Mouse (Mus musculus) large intestine, adult 2 months (tissue): ENCODE measurements around the gene Grwd1. TPM values are rescaled to one million over a fixed set of nuclear protein-coding genes. Genes with fewer than 3 reads are reported as not detected.

Source experiments
- DNase-seq: peaks from one replicate; pipeline ENCODE4 v3.0.0-alpha.2; 2012; ENCODE audit warnings: low read depth, low spot score
- WGBS: fragments of 180-500 bp; shearing (Covaris S2); methylation state at CpG from one replicate; pipeline ENCODE4 v1.1.7; 2018; 5-methylcytosine and 5-hydroxymethylcytosine counted together
- polyA plus RNA-seq: library from polyadenylated mRNA; depleted of rRNA; stranded (reverse); fragments of >200 nt; gene quantifications from 2 replicates; pipeline ENCODE4 v1.2.3, GENCODE M21; 2012

The Grwd1 gene
- polyA plus RNA-seq, 1 experiment, result 17.8 TPM

DNA sequence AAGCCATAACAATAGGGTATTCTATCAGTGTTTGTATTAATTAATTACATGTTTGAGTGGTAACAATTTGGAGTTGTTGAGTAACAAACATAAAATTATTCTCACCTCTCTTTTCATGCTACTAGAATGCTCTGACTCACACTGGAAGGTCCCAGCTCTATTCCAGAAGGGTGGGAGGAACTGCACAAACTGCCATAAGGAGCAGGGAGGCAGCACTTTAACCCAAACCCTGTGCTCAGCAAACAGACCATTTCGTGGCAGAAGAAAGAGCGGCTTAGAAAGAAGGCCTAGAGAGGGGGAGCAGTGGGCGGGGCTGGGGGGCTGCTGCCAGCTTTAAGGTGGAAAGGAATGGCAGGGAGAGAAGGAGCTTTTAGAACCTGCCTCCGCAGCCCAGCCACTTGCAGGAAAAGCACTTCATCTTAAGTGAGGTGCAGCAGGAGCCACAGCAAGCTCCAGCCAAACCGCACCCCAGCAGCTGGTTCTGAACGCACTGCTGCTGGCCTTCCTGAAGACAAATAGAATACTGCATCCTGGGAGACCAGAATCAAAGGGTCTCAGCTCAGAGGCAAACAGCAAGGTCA, 17.8 kb upstream of the Grwd1 start:
- DNase-seq, result no peak
- 22% methylated on average over 6 of the region's 6 CpGs for WGBS

DNA sequence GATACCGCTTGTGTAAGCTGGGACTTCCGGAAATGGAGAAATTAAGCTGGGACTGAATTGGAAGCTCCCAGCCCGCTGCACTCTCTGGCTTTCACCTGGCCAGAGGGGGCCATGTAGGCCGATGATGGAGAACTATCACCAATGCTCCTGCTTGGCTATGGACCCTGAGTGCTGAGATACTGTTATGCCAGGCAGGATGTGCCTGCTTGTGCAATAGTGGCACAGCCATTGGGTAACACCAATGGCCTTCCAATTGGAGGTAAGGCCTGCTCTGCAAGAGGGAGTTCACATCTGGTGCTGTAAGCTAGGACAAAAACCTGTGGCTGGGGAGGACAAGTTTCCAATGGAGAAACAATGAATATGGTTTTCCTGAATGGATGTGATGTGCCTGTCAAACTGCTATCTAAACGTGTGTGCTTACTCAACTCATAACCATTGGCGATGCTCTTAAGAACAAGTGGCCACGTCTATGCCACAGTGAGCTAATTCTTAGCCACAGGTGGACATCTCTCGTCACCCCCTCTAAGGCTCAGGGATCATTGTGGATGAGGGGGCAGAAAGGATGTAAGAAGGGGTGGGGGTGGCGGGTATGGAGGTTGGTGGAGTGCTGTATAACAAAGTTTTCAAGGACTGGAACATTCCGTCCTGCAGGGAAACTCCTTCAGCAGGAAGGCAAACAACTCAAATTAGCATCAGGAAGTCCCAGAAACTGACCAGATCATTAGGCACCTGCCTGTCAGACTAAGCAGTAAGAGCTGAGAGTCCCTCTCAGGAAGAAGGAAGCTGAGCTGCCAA, 12.4 kb upstream of the Grwd1 start:
- DNase-seq, result no peak
- 86% methylated on average over 10 of the region's 10 CpGs for WGBS

DNA sequence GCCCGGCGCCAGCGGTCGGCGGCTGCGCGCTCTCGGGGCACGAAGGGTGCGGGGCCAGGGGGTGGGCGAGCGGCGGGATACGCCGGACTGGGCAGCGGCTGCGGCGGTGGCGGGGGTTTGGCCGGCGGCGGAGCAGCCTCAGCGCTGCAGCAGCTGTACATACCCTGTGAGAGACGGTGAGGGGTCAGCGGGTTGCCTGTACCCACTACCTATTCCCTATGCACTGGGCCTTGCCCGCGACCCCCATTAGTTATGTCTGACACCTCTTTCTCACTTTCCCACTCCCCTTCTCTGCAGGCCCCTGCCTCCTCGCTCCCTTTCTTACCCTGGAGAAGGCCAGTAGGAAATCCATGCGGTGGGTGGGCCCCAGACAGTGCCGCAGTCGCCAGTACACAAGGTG, 3.2 kb upstream of the Grwd1 start:
- 11% methylated on average over 31 of the region's 31 CpGs for WGBS
- no peak for DNase-seq

DNA sequence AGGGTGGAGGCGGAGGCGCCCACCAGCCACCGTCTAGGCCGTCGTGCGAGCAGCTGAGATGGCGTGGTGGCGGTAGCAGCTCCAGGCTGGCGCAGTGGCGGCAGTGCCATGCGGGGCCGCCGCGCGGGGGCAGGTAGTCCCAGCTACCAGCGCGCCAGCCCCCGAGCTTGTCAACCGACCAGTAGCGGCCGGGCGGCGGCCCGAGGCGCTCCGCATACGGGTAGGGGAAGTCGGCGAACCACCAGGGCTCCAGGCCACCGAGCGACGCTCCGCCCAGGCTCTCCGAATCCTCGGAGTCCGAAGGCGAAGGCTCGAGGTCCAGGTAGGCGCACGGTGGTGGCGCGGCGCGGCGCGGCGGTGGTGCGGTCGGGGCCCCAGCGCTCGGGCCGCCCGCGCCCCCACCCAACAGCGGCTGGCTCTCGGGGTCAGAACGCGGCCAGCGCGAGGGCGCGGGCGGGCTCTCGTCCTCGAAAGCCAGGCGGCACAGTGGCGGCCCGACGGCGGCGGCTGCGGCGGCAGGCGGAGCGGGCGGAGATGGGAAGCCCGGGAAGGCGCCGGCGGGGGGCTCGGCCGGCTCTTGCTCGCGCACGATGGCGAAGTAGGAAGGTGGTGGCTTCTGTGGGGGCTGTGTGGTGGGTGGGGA, 2.5 kb upstream of the Grwd1 start:
- under 1% methylated on average over 82 of the region's 86 CpGs for WGBS
- DNase-seq, result no peak

DNA sequence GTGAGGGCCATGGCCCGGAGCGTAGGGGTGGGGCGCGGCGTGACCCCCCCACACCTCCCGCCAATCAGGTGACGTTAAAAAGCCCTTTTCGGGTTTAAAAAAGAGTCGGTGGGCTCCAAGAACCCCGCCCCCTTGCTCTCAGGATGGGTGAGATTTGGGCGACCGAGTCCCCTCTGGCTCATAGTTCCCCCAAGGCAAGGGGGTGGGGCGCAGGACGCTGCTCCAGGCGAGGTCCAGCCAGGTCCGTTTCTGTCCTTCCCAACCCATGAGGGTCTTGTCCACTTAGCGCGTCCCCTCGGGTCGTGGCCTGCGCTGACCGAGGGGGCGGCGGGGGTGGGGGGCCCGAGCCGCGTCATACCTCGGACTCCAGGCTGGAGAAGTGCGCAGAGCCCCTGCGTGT, 1.7 kb upstream of the Grwd1 start:
- DNase-seq, result no peak
- 14% methylated on average over 30 of the region's 30 CpGs for WGBS

DNA sequence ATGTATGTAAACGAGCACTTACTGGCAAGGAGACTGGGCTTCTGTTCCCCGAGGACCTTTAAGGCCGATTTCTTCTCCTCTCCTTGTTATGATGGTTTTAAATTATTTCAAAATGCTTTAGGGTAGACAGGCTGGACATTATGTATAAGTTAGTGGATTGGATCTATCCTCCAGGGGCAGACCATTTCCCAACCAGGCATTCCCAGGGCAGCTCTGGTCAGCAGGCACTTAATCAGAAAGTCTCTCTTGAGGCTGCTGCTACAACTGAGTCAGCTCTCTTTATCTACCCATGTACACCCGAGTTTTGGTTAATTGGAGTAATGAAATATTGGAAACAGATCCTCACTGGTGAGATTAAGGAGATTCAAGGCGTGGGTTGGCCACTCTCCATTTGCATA, 383 bp upstream of the Grwd1 start:
- DNase-seq, result no peak
- 24% methylated on average over 5 of the region's 5 CpGs for WGBS

DNA sequence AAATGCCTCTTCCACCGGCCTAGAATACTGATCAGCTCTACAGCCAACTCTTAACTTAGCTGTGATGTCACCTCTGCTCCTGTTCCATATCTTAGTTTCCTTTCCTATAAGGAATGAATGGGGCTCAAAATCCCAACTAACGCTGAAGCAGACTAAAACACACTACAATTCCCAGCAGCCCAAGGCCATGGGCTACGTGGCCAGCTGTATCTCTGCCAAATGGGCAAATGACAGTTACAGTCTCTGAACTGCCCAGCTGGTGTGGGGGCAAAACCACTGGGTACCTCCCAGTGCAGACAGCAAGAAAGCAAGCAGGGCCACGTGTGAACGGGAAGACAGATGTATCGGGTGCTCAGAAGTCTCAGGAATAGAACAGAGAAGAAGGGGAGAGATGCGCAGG, 4.1 kb downstream of the Grwd1 start:
- 88% methylated on average over 7 of the region's 7 CpGs for WGBS
- no peak for DNase-seq

DNA sequence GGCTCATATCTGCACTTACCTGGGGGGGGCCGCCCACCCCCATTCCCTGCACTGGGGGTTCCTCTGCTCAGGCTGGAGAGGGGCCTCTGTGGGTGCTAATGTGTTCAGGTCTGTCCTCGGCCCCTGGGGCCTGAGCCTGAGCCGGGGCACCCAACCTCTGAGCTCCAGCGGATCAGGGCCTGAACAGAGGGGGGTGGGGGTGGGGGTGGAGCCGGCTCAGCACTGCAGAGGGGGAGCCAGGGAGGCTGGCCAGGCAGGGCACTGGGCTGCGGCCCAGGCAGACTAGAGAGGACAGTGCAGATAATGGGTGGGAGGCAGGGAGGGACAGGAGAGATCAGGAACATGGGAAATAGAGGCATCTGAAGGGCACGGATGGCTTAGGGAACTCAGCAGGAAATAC, 6.1 kb downstream of the Grwd1 start, which contains the start of gene Kcnj14:
TSS of gene Kcnj14 (minus strand) at position 185 of the 400 bp plus-strand sequence.
- WGBS, result 77% methylated on average over 7 of the region's 7 CpGs
- DNase-seq, result no peak

DNA sequence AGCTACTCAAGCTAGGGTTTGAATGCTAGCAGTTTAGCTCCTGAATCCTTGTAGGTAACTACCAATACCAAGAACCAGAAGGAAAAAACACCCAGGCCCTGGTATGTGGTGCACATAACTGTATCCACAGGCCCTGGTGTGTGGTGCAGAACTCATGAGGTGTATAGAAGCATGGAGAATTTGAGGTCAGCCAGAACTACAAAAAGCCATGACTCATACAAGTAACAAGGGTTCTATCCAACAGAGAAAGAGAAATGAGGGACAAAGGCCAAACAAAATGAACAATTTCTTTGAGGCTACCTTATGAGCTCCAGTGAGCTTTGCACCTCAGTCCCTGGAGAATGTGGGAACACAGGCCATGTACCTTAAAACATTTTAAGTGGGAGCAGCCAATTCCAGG, 9.8 kb downstream of the Grwd1 start:
- DNase-seq, result no peak

DNA sequence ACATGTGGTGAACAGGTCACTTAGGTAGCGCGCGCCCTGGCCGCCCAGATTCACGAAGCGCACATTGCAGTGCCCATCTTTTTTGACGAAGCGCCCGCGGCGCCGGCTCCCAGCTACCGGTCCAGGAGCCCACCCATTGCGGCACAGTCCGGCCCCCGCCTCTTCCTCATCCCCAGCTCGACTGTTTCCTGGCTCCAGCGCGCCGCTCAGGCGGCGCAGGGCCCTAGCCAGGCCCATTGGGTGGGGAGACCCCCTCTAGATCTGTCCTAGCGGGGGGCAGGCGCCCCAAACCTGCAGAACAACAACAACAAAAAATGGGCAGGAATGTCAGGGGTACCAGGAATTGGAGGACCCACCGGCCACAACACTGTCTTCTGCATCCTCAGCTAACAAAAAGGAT, 10.9 kb downstream of the Grwd1 start:
- 29% methylated on average over 25 of the region's 25 CpGs for WGBS
- no peak for DNase-seq

DNA sequence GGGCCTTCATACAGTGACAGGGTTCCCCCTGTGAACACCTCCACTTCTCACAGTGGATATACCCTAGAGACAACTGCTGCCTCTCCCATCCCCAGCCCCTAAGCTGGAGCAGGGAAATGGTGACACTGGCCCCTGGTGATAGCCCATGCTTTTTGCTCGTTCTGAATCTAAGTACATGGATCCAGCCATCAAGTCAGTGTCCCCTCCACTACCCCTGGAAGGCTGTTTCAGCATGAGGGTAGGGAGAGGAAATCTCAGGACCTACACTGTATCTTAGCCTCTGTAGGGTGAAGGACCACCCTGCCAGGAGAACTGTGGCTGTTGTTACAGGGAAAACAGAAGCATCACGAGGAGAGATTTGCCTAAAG, 14.8 kb downstream of the Grwd1 start:
- no peak for DNase-seq
- 63% methylated on average over 2 of the region's 2 CpGs for WGBS

DNA sequence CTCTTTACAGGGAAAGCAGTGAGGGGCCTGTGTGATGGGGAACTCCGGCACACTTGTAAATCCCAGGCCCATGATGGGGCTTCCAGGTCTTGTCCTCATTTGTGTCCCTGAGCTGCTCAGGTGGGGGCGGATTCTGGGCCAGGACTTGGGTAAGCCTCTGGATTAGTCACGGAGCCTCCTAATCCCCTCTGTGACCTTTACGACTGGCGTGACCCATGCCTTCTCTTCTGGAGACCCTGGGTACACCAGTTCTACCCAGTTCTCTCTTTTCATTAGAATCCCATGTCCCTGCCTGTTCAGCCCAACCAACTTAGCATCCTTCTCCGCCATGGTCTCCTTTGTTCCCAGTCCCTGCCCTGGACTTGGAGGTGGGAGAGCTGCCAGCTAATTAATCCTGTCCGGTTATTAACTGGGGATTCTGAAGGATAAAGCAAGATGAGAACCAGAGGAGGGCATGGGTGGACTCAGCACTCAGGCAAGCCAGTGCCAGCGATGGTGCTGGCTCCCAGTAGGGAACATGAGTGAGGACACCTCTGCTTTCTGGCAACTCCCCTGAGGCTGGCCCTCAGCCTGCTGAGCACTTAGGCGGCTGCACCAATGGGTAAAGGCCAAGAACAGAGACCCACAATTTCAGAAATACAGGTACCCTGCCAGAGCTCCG, 15.3 kb downstream of the Grwd1 start:
- DNase-seq, result no peak
- WGBS, result 78% methylated on average over 10 of the region's 10 CpGs

DNA sequence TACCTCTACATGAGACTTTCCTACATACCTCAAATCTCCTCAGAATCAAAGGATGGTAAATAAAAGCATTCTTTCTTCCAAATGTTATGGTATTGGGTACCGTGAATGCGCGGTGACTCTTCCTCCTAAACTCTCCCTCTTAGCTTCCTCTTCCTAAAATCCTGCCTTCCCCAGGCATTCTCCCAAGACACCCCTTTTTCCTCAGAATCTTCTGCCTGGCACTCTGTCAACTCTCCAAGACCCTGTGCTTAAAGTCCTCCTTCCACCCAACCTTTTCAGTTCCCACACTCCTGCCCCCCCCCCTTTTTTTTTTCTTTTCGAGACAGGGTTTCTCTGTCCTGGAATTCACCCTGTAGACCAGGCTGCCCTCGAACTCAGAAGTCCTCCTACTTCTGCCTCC, 15.9 kb downstream of the Grwd1 start:
- no peak for DNase-seq
- 4% methylated on average over 5 of the region's 5 CpGs for WGBS

DNA sequence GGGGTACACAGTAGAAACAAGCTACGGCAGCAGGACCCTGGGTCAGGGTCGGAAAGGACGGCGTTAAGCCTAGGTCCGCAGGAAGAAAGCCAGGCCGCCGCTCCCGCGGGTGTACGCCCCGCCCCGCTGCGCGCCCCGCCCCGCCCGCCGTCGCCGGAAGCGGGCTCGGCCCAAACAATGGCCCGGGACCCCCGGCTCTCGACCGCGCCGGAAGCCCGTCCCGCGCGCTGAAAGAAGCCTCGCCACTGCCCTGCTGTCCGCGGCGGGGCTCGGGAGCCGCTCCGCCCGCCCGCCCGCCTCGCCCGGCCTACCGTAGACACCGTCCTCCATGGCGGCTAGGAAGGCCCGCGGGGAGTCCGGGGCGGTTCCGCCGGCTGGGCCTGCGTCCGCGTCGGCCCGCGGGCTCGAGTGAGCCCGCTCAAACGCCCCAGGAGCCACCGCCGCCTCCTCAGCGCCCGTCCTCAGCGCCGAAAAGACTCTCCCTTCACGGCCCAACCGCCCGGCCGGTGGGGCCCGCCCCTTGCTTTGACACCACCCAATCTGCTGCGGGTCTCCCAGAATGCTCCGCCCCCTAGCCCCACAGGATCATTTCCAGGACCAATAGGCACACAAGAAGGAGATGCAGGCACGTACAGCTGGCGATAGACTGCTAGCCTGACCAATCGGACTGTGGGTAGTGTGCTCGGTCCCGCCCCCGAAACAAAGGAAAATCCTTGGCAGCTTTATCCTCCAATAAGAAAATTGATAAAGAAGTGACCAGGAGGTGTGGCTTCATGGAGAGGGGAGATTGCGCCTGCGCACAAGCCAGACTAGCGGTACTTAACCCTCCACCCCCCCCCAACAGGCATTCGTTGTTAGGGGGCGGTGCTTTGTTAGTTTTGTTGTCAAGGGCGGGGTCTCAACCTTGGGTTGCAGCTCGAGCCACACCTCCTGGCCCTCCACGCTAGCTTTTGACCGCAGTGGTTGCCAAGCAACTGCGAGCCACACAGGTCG, 16.7 kb downstream of the Grwd1 start, which contains the start of gene Cyth2:
TSS of gene Cyth2 (minus strand) at position 795 of the 993 bp plus-strand sequence.
- under 1% methylated on average over 92 of the region's 92 CpGs for WGBS
- peak; percentile 99 for DNase-seq

DNA sequence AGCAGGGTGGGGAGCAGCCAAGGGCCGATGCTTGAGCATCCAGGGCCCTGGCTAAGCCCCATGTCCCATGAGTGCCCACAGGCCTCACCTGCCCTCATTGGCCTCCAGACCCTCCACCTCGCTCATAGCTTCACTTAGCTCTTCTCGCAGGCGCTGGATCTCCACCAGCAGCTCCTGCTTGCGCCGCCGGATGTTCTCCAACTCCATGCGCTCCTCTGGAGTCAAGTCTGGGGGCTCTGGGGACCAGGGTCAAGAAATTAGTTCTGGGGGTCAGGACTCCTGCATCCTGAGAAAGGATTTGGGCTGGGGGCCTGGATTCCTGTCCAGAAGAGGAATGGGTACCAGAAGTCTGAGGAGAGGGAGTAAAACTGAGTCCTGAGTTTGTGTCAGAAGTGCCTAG, 17.8 kb downstream of the Grwd1 start:
- 88% methylated on average over 8 of the region's 8 CpGs for WGBS
- DNase-seq, result no peak

DNA sequence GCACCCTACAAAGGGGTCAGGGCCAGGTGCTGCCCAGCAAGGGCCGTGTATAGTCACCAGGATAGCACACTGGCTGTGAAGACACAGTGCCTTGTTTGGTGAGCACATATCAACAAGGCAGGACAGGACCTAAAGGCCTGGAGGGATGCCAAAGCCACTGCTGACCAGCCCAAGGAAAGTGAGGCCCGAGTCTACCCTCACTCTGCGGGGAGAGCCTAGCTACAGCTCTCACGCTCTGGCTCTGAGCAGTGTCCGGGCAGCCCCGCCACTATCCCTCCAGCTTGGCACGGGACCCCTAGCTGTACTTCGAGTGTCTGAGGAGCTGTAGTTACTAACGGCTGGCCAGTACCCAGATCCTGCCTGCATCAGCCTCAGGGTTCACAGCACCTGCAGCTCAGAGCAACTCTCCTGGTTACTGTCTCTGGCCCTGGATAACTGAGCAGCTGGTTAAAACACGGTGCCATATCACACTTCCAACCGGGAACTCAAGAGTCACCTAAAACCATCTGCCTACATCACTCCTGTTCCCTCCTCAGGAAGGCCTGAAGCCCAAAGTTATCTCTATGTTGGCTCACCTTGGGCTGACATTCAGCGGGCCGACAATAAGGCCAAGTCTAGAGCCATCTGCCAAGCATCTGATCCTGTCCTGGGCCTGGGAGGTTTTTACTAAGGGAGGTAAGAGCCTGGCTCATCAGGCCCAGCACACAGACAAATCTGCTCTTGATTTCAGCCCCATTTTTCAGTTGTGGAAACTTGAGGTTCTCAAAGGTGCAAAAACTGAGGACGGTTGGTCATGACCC, 21.3 kb downstream of the Grwd1 start:
- WGBS, result 84% methylated on average over 14 of the region's 14 CpGs

DNA sequence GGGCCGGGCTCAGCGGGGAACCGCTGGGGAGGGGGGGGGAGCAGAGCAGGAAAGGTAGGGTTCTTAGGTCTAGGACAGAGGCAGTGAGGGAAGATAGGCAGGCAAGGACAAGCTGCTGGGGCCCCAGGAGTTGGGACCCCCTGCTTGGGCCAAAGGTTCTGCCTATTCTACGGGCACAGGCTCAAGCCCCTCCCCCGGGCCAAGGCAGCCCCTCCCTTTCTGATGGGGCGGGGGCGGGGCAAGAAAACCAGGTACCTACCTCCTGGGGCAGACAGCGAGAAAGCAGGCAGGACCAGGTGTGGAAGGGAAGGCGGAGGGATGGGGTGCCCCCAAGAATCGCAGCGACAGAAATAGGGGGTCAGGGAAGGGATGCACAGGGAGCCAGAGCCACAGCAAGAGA, 22.3 kb downstream of the Grwd1 start:
- 61% methylated on average over 11 of the region's 11 CpGs for WGBS
- no peak for DNase-seq

More for the DNA sequence above, 21.3 kb downstream of the Grwd1 start:
- DNase-seq, result no peak

DNA sequence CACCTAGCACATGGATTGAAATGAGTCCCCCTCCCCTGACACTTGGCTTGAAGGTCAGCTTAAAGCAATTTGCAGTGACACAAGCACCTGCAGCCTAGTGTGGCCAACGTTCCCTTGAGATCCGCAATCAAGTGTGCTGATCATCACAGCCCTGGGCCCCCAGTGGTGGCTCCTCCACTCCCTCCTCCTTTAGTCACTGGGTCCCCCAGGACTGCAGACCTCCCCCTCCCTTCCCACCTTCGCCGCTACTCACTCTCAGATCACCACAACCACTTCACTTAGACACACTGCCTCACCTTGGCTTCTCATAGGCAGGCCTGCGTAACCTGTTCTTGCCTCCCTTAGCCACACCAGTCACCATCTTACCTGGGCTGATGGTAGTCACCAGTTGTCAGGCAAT, 24.8 kb downstream of the Grwd1 start:
- no peak for DNase-seq
- WGBS, result 68% methylated on average over 5 of the region's 5 CpGs

DNA sequence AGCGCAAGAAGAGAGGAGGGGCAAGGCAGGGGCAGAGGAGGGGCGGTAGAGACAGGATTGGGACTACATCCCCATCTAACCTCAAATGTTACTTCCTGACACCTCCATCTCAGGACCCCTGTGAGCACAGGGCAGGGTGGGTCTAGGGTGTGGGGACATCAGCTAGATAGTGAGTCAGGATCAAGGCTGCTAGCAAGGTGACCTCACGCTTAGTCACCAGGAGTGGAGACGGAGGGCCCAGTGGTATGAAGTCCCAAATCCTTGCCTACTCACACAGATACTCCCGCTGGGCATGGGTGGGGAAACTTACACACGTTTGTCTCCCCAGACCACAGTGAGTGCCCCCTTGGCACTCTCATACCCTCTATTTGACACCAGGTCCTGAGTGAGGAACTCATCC, 28.2 kb downstream of the Grwd1 start:
- 85% methylated on average over 6 of the region's 6 CpGs for WGBS

More for the DNA sequence above, 28.2 kb downstream of the Grwd1 start:
- no peak for DNase-seq
